Mouse (Mus musculus): Measurements from ENCODE around the gene Mas1.
"Not testable (repeated sequence)": the region's sequence is repeated elsewhere in the genome, so short reads cannot be mapped to it uniquely, and the experiment has no call there.

Mas1 gene

DNA sequence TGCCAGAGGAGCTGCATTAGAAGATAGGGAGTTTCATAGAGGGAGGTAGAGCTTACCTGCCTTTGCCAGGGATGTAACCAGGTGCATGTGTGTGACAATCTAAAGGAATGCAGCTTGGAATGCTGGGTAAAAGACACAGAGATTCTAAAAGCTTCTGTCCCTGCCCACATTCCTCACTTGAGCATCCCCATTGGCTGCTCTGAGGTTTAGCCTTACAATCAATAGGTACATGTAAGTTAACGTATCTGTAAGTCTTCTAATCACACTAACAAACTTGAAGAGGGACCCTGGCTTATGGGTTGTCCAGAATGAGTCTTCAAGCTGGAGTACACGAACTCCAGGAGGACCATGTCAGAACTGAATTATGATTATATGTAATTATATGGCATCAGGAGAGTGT lies at the start of gene Mas1:
Mas1 (minus strand) TSS at position 101 of the 400 bp plus-strand sequence.
- DNase-seq: no peak

DNA sequence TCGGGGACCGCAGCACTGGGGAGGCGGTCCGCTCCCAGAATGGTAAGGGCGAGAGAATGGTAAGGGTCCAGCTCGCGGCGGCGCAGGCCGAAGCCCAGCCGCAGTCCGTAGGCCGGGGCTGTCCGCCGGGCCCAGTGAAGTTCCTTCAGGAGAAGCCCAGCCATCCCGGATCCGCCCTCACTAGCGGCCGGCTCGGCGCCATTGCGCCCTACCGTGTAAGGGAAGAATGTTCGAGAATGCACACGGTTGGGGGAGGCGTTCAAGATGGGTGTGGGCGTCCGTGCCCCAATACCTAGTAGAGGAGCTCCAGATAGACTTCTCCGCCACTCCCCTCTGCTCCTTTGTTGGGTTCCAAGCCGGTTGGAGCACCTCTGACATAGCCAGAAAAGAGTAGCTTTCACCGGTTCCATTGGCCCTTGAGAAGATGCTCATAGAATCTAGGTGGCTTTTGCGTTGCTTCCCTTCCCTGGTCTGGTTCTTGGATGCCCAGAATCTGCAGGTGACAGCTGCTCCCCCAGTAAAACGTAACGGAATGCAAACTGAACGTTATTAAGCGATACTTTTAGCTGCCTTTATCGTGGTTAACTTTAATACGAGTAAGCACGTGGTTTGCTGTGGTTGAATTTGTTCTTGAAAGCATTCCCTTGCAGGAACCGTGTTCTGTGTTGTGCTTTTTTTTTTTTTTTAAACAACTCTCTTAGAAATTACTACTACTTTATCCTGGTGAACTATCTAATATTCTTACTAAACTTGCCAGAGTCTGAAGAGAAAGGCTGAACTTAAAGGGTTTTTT lies 48.8 kb upstream of the Mas1 start:
- no peak for DNase-seq

DNA sequence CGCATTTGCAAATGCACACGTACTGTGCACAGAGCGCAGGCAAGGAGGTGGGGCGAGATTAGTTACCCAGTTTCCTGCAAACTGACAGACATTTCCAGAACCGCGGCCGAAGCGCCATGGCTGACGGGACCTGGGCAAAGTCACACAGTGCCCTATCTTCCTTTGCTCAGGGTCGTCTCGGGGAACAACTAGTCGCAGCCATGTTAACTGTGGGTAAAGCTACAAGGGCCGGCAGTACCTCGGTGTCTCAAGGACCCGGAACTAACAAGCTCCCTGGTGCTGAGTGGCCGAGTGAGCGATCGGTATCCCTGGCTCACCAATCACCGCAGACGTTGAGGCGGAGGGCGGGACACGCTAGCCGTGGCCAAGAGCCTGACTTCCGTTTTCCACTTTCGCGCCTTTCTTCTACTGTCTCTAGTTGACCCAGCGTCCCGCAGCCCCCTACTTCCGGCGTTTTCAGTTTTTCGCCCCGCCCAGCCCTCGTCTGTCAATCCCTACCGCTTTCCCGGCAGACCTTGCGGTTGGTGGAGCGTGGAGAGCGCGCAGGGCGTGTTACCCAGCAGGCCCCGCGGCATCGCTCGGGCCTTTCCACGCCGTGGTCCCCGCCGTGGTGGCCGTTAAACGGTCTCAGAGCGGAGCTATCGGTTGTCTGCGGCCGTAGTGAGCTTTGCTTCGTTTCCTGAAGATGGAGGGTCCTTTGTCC lies 48.1 kb upstream of the Mas1 start, which contains the start of gene Mrpl18:
Mrpl18 (minus strand) TSS at position 465 of the 703 bp plus-strand sequence.
- peak; percentile 98 for DNase-seq

DNA sequence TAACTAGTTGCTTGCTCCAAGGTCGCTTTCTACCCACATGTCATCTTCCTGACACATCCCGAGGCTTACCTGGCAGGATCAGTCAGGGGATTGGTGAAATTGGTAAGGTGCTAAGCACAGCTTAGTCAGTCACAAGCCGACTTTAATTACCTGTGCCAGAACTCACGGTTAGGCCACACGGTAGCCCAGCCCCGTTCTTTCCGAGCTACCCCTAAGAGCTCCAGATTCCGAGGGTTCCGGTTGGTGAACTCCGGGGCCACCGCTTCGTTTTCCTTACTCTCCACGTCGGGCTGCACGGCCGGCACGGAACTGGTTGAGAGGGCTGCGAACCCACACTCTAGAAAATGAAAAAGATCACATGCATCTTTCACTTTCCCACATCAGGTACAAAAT lies 47.5 kb upstream of the Mas1 start, which contains the start of gene Tcp1:
Tcp1 (plus strand) TSS at position 214 of the 393 bp plus-strand sequence.
- no peak for DNase-seq

DNA sequence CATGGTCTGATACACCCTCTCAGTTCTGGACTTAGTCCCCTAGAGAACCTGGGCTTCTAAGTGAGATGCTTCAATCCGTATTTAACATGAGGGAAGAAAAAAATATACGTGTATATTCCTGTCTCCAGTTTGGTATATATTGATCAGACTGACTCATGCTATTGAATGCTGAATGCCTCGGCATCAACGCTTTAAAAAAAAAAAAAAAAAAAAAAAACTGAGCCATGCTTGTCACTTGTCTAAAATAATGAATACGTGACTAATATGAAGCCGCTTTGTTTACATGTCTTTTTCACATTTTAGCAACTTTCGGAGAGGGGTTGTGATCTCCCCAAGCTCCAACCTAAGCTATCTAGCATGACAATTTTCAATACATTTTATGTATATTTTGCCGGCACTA lies 42.4 kb upstream of the Mas1 start:
- DNase-seq: no peak

DNA sequence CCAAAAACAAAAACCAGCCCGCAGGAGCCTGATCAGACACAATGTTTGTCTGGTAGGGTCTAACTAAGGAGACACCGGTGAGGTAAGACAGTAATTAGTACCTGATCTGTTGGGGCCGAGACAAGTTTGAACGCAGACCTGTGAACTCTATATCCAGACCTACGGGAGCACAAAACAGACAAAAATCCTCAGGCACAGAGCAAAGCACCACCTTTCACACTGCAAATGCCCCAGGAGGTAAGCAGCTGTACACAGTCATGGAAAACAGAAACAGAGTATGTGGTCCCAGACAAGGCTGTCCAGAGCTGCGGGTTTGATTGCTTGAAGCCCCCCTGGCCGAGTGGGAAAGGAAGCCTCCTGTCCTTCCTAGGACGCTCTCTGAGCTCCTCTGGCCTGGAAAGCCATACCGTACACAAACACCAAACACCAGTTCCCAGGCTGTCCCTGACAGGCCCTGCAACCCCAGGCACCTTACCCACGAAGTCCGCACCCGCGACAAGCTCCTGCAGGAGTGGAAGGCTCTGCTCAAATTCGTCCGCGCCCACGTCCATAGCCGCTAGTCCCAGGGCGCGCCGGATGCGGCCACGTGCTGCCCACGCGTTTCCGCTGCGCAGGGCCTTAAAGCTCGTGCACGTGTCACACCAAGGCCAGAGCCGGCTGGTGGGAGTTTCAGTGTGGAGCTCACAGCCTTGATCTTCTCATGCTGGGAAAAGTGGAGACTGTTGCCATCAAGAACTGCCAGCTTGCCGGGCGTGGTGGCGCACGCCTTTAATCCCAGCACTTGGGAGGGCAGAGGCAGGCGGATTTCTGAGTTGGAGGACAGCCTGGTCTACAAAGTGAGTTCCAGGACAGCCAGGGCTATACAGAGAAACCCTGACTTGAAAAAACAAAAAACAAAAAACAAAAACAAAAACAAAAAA lies 41.7 kb upstream of the Mas1 start, which contains the start of gene Pnldc1:
Pnldc1 (minus strand) TSS at position 870 of the 920 bp plus-strand sequence.
- no peak for DNase-seq

DNA sequence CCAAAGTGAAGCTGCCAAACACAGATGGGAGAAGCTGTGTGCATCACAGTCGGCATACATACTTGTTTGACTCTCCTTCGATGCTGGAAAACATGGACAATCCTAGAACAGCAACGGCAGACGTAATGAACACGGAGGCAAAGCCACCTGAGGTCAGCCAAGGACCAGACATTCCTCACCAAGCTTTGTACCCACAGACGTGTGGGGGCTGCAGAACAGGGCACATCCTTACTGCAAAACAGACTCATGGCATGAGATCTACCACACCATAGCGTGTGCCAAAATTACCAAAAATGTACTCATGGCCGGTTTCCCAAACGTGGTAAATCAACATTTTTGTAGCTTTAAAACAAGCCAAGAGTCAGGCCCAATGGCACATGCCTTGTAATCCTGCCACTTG lies 38.5 kb upstream of the Mas1 start:
- no peak for DNase-seq

DNA sequence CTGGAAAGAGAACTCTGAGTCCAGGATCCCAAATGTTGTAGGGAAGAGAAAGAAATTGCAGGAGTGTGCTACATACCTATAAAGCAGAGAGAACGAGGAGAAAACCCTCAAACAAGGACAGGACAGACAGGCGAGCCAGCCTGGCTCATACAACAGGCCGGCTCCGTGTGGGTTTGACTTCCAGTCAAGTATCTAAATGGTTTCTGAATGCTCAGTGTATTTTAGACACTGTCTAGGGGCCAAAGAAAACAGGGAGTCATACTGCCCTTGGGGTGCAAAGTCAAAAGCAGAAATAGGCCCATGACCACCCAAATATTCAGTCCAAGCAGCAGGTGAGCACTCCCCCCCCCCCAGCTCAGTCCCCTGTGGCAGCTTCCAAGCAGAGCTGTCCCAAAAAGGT lies 37.9 kb upstream of the Mas1 start:
- no peak for DNase-seq

DNA sequence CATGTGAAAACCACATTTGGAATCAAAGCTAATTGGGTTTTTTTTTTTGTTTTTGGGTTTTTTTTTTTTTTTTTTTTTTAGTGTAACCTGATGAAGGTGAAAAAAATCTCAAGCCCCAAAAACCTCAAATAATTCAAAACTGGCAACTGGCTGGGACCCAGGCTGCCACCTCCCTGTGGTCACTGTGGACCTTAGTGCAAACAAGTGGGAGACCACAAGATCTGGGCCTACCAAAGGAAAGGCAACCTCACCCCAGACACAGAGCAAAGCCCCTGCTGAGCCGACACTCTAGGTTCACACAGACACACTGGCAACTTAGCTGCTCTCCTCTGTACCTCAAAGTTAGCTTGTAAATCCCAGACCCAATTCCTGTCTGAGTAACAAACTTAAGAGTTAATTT lies 36.4 kb upstream of the Mas1 start:
- DNase-seq: no peak

DNA sequence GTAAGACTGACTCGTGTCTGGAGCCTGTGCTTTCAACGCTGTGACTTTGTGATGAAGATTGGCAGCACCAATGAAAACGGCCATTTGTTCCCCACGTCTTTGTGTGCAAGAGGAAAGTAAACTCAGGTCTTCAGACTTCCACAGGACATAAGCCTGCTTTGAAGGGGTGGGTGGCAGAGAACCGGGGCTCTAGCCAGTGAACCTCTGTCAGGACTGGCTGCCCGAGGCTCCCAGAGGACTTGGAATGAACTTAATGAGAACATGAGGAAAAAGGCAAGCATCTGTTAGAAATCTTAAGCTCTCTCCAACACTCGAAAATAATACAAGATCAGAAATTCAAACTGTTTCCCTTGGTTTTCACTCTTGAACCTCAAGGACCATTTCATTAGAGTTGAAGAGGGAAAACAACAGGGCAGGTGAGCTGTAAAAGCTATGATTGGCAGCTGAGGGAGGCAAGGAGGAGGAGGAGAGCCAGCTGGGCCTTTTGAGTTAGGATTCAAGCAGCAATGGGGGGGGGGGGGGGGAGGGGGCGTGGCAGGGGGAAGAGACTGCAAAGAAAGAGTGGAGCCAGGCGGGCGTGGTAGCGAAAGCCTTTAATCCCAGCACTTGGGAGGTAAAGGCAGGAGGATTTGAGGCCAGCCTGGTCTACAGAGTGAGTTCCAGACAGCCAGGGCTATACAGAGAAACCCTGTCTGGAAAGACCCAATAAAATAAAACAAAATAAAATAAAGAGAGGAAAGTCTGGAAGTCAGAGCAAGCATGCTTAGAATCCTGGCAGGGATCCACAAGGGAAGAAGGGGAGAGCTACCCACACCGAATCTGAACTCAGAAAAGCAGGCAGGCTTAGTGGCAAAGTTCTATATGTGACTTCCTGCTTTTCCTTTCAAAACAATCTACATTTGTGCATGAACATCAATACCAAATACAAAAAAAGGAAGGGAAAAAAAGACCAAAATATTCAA lies 35.7 kb upstream of the Mas1 start:
- DNase-seq: no peak

DNA sequence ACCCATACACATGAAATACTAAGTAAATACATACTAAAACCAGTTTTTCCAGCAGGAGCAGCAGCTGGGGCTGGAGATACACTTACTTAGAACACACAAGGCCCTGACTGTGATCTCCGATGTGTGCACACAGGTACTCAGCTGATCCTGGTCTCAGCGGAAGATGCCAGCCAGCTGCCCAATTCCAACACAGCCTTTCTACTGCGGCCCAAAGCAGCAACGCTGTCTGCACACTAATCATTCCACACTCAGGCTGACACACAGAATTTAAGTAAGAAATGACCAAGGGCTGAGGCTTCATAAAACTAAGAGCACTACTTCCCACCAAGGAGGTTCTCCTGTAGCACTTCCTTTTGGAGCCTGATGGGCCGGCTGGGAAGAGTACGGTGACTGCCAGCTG lies 34.3 kb upstream of the Mas1 start:
- no peak for DNase-seq

DNA sequence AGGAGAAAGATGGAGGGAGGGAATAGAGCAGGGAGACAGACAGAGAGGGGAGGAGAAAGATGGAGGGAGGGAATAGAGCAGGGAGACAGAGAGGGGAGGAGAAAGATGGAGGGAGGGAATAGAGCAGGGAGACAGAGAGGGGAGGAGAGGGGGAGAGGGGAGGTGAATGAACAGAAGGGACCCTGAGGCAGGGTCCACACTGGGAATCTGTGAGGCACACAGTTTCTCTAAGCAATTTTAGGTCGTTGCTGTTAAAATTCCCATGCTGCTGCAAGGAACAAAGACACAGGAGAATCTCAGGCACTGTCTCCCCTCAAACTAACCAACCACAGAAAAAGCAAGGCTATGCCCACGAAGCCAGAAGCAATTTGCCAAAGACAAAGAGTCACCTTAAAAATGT lies 30.7 kb upstream of the Mas1 start:
- DNase-seq: not testable (repeated sequence)

DNA sequence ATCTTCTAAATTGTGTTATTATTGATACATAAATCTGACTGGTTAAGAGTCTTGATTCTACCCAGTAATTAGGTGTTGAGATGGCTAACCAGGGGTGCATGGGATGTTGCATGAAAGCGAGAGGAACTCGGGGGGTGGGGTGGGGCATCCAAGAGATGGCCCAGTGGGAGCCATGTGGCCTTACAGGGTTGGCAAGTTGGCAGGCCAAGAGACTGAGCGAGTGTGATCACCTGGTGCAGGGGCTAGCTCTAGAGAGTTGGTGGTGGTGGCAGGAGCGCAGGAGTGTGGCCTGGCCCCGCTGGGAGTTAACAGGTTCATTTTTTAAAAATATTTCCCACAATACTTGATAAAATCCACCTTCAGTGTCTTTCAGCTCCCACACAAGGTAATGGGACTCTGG lies 29.7 kb upstream of the Mas1 start:
- DNase-seq: no peak

DNA sequence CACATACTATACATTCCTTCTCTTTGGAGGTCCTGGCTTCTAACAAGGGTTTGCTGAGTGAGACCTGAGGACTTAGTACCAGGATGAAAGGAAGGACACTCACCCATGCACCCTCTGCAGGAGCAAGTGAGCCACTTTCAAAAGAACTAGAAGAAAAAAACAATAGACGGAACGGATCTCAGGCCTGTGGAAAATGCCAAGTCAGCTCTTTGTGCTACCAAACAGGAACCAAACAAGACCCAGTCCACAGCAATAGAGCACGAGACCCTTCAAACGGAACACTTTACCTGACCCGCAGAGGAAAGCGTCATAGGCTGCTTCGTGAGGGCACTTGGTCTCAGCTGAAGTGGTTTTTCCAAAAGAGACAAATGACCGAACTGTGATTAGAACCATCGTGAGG lies 24.1 kb upstream of the Mas1 start:
- DNase-seq: no peak

DNA sequence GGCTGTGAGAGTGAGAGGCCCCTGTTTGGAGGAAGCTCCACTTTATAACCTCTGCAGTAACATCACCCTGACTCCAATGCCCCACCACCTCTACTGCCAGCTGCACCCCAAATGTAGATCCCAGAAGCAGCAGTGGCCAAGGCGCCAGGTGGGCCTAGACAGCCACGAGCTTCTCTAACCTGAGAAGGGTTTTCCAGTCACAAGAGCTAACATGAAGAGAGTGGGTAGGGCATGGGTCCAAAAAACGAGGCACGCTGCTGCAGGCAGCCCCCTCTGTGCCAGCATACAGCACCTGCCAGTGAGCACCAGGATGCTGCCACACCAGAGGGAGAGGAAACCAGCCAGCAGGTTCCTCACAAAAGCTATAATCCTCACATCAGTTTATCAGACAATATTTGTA lies 23.1 kb upstream of the Mas1 start:
- DNase-seq: no peak

DNA sequence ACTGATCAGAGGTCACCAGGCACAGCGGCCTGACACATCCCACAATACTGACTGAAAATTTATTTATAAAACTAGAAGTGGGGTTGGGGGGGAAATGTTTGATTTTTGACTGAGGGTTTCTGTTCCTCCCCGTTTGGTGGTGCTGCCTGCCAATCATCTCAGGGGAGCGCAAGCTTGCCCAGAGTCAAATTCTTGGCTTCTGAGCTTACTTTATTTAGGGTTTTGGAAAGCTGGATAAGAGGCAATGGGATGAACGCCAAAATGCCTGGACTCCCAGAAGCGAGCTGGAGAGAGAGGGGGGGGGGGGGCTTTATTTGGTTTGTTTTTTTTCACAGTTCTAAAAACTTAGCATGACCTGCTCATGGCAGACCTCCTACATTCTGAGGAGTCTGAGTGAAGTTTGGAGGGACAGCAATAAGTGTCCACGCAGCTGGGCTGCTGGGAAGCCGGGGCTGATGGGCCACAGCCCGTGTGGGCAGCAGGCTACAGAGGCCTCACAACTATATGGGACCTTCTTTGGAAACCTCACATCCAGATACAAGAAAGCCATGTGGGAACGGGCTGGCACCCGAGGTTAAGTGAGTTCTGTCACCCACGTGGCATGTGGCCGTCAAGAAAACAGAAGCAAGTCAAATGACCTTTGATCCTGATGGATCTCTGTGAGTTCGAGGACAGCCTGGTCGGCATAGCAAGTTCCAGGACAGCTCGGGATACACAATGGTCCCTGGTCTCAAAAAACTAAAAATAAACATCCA lies 19.3 kb upstream of the Mas1 start:
- DNase-seq: no peak

DNA sequence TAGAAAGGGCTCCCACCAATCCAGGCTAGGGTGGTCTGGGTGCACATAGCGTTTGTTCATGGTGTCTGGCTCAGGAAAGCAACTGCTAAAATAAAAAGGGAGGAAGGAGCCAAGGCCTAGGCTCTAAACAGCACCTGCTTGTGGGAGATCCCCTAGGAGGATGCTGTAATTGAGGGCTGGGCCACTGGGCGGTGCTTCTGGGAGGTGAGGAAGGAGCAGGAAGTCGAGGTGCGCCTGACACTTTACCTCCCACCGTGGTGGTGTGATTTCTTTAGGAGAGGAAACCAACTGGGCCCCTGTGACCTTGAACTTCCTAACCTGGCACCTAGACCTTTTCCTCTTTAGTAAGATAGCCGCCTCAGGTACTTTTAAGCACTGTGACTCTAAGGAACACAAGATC lies 18.7 kb upstream of the Mas1 start:
- DNase-seq: no peak

DNA sequence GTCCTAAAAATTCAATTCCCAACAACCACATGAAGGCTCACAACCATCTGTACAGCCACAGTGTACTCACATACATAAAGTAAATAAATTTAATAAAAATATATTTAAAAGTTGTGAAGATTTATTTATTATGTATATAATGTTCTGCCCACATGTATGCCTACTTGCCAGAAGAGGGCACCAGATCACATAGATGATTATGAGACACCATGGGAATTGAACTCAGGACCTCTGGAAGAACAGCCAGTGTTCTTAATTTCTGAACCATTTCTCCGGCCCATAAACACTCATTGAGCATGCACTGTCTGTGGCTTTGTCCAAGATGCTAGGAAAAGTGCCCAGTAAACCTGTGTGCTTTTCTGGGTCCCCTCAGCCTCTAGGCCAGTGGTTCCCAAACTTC lies 13.3 kb upstream of the Mas1 start:
- DNase-seq: no peak

DNA sequence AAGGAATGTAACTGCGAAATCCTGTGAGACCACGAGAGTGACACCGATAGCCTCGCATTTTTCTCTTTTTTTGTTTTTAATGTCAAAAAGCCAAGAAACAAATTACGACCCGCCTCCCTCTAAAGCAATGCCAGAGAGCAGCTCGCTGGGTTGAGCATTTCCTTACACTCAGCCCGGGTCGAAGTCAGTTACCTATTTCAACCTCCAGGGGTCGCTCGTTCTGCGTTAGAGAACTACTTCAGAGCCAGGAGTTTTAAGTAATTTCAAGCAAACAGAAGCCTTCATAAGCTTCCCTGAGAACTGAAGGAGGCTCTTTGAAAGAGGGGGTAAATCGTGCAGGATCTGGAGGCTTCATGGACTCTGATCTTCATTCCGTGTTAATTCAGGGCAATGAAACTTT lies 12.2 kb upstream of the Mas1 start:
- peak; percentile 75 for DNase-seq

DNA sequence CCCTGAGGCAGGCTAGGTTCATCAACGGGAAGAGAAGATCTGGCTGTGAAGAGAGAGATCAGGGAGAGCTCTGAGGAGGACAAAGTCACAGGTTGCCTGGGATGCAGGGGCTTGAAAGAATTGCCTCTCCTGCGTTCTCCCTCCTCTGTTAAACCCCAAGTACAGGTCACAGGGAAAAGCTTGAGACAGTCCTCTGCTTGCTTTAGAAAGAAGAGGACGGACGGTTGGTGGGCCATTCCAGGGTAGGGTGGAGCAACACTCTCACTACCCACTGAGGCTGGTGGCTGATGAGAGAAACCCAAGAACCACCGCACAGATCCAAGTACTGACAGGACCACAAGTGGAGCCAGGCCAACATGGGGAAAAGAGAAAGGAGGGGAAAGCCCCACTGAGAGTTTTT lies 7.8 kb upstream of the Mas1 start, which contains the start of gene Mrgprh:
Mrgprh (plus strand) TSS at position 301 of the 400 bp plus-strand sequence.
- DNase-seq: no peak

Measured in cerebellum, adult 11 months (tissue).